Mouse (Mus musculus): ENCODE data around the gene Agtrap. TPM values are rescaled to one million over a fixed set of nuclear protein-coding genes. Genes with fewer than 3 reads are reported as not detected.

Agtrap gene
- total RNA-seq, 2 experiments from 2014 or later, result 11.6 to 26.3 TPM

GRCm38 (mm10) chr4:148030506-148030905 lies 57.3 kb downstream of the Agtrap start:
- ATAC-seq (replicated peaks; ENCODE audit: low FRiP score, low TSS enrichment, poor library complexity, severe bottlenecking), result no peak

GRCm38 (mm10) chr4:148029297-148029696 lies 58.5 kb downstream of the Agtrap start:
- no peak for ATAC-seq (replicated peaks; ENCODE audit: low FRiP score, low TSS enrichment, poor library complexity, severe bottlenecking)

Other genes starting within 250 kb of the Agtrap start
- gene Zfp933, start 239.7 kb downstream of the Agtrap start, total RNA-seq (2014; fragmentation: Nextera tagmentation), result 4.2 and 9.7 TPM in 2 replicates
- gene Zfp933, start 239.7 kb downstream of the Agtrap start, total RNA-seq (2017), result 4.2 and 6.4 TPM in 2 replicates
- gene Miip, start 219.2 kb downstream of the Agtrap start, total RNA-seq (2014; fragmentation: Nextera tagmentation), result 48.9 and 75.8 TPM in 2 replicates
- 30.4 and 36.7 TPM in 2 replicates for gene Miip, start 219.2 kb downstream of the Agtrap start, total RNA-seq (2017)
- 6.2 and 12.6 TPM in 2 replicates for gene Fv1, start 219.1 kb downstream of the Agtrap start, total RNA-seq (2014; fragmentation: Nextera tagmentation)
- gene Fv1, start 219.1 kb downstream of the Agtrap start, total RNA-seq (2017), result 10.4 and 21.7 TPM in 2 replicates
- gene Mfn2, start 183.3 kb downstream of the Agtrap start, total RNA-seq (2014; fragmentation: Nextera tagmentation), result 26.1 and 28.1 TPM in 2 replicates
- gene Mfn2, start 183.3 kb downstream of the Agtrap start, total RNA-seq (2017), result 22.2 and 32.1 TPM in 2 replicates
- 1.3 and 5.4 TPM in 2 replicates for gene Plod1, start 151.3 kb downstream of the Agtrap start, total RNA-seq (2014; fragmentation: Nextera tagmentation)
- 1.8 and 2.9 TPM in 2 replicates for gene Plod1, start 151.3 kb downstream of the Agtrap start, total RNA-seq (2017)
- 22.5 and 23.7 TPM in 2 replicates for gene 2510039O18Rik, start 147.1 kb downstream of the Agtrap start, total RNA-seq (2014; fragmentation: Nextera tagmentation)
- gene 2510039O18Rik, start 147.1 kb downstream of the Agtrap start, total RNA-seq (2017), result 21.4 and 27.4 TPM in 2 replicates
- not detected in 2 replicates for gene Nppb, start 102.2 kb downstream of the Agtrap start, total RNA-seq (2014; fragmentation: Nextera tagmentation)
- not detected in 2 replicates for gene Nppb, start 102.2 kb downstream of the Agtrap start, total RNA-seq (2017)
- gene Nppa, start 87.3 kb downstream of the Agtrap start, total RNA-seq (2014; fragmentation: Nextera tagmentation), result not detected in 2 replicates
- gene Nppa, start 87.3 kb downstream of the Agtrap start, total RNA-seq (2017), result not detected in 2 replicates
- gene Clcn6, start 49.2 kb downstream of the Agtrap start, total RNA-seq (2014; fragmentation: Nextera tagmentation), result 5.6 and 6.9 TPM in 2 replicates
- 2.9 and 4.4 TPM in 2 replicates for gene Clcn6, start 49.2 kb downstream of the Agtrap start, total RNA-seq (2017)
- 2.2 and 5.8 TPM in 2 replicates for gene Mthfr, start 49.0 kb downstream of the Agtrap start, total RNA-seq (2014; fragmentation: Nextera tagmentation)
- gene Mthfr, start 49.0 kb downstream of the Agtrap start, total RNA-seq (2017), result 3.3 and 4.0 TPM in 2 replicates
- gene Mad2l2, start 42.4 kb upstream of the Agtrap start, total RNA-seq (2014; fragmentation: Nextera tagmentation), result 25.1 and 28.9 TPM in 2 replicates
- 5.8 and 10.9 TPM in 2 replicates for gene Mad2l2, start 42.4 kb upstream of the Agtrap start, total RNA-seq (2017)
- gene Draxin, start 42.7 kb upstream of the Agtrap start, total RNA-seq (2014; fragmentation: Nextera tagmentation), result not detected in 2 replicates
- gene Draxin, start 42.7 kb upstream of the Agtrap start, total RNA-seq (2017), result not detected in 2 replicates
- 19.7 and 25.6 TPM in 2 replicates for gene Fbxo6, start 64.1 kb upstream of the Agtrap start, total RNA-seq (2014; fragmentation: Nextera tagmentation)
- 10.5 and 12.7 TPM in 2 replicates for gene Fbxo6, start 64.1 kb upstream of the Agtrap start, total RNA-seq (2017)
- gene Fbxo44, start 72.5 kb upstream of the Agtrap start, total RNA-seq (2014; fragmentation: Nextera tagmentation), result 6.0 and 6.6 TPM in 2 replicates
- 4.1 and 5.5 TPM in 2 replicates for gene Fbxo44, start 72.5 kb upstream of the Agtrap start, total RNA-seq (2017)
- not detected in 2 replicates for gene Fbxo2, start 72.6 kb upstream of the Agtrap start, total RNA-seq (2014; fragmentation: Nextera tagmentation)
- gene Fbxo2, start 72.6 kb upstream of the Agtrap start, total RNA-seq (2017), result not detected in 2 replicates
- gene Disp3, start 199.9 kb upstream of the Agtrap start, total RNA-seq (2014; fragmentation: Nextera tagmentation), result not detected in 2 replicates
- gene Disp3, start 199.9 kb upstream of the Agtrap start, total RNA-seq (2017), result not detected in 2 replicates